Mouse (Mus musculus) adrenal gland, postnatal 10 days (tissue): Measurements from ENCODE around the gene Kctd14. TPM values are rescaled to one million over a fixed set of nuclear protein-coding genes. Genes with fewer than 3 reads are reported as not detected.
A peak's percentile ranks its signal among the peaks of the same experiment; 100 is the strongest.
"Not testable (repeated sequence)": the region's sequence is repeated elsewhere in the genome, so short reads cannot be mapped to it uniquely, and the experiment has no call there.

Source experiments
- DNase-seq: peaks from one replicate; pipeline ENCODE4 v3.0.0; 2021; ENCODE audit warnings: mixed read lengths
- long read RNA-seq, 2 experiments: library from polyadenylated mRNA; stranded (forward); transcript quantifications; one replicate each; pipeline ENCODE4 v2.0.0; 2021
- total RNA-seq, 2 experiments: library from RNA; stranded (reverse); gene quantifications; 2 replicates each; pipeline ENCODE4 v1.2.3; 2021

The Kctd14 gene
- total RNA-seq, result 1 to 10 TPM; 2.0 to 3.1 TPM
- long read RNA-seq, experiment 1, transcript Kctd14-205 (2 exons, 2,203 nt), result major isoform, 5 of 7 reads
- long read RNA-seq, experiment 1, partial matches to known transcripts, result 0 of 7 reads
- long read RNA-seq, experiment 1, other reads (novel, unspliced or antisense), result 1 of 7 reads
- long read RNA-seq, experiment 2, partial matches to known transcripts, result 0 of 2 reads
- long read RNA-seq, experiment 2, other reads (novel, unspliced or antisense), result 2 of 2 reads

GRCm38 (mm10) chr7:97451023-97451422, at the start of gene Kctd14:
Gene Kctd14 (plus strand): TSS chr7:97451323.
- DNase-seq, result not testable (repeated sequence)

DNA sequence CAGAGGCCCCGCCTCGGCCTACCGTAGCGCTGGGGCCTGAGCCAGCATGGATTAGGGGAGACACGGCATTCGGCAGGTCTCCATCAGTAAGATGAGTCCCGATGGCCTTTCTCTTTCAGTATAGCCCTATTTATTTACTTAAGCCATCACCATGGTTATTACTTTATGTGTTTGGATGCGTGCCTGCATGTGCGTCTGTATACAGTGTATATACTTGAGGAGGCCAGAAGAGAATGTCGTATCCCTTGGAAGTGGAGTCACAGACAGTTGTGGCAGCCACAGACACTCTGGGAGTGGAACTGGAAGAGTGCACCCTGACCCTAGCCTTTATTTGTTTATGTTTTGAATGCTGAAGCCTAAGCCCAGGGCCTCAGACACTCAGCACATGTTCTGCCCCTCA, 44.0 kb upstream of the Kctd14 start:
- no peak for DNase-seq

GRCm38 (mm10) chr7:97411106-97411505, 40.0 kb upstream of the Kctd14 start:
- DNase-seq, result no peak

DNA sequence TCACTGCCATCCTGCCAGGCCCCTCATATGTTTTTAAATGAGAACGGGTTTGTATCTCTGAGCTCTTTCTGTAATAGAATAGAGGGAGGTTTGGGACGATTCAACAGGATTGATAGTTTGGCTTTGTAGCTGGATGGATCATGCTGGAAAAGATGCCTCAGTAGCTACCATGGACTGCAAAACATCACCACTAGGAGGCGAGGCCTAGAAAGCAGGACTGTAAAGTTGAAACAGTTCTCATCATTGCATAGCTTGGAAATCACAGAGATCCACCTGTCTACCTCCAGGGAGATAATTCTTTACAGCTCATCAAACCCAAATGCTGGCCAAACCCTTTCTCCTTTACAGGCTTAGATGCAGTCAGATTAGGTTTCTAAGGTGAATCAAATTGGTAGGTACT, 39.5 kb upstream of the Kctd14 start:
- no peak for DNase-seq

DNA sequence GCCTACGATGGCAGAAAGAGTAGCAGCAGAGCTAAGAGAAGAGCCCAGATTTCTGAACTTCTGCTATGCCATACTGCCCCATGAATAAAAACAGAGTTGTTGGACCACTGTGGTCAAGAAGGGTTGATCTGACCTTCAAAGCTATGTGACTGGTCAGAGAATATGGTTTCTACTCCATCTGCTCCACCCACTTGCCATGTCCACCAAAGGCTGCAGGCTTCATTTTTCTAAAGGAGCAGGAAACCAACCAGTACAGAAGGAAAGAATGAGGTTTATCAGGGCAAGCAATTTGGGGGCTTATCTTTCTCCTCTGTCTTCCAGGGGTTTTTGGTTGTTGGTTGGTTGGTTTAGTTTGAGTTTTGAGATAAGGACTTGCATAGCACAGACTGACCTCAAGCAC, 37.1 kb upstream of the Kctd14 start:
- no peak for DNase-seq

- peak; percentile 76 for DNase-seq
These were observed 36.7 kb upstream of the Kctd14 start for GRCm38 (mm10) chr7:97414426-97414825.

- DNase-seq, result peak; percentile 55
These were observed 36.0 kb upstream of the Kctd14 start for GRCm38 (mm10) chr7:97414915-97415687.

- no peak for DNase-seq
These were observed 34.6 kb upstream of the Kctd14 start for GRCm38 (mm10) chr7:97416473-97416872.

- peak; percentile 89 for DNase-seq
These were observed 34.0 kb upstream of the Kctd14 start, which contains the start of gene Thrsp for GRCm38 (mm10) chr7:97416906-97417777. Gene Thrsp (minus strand): TSS chr7:97417730.

DNA sequence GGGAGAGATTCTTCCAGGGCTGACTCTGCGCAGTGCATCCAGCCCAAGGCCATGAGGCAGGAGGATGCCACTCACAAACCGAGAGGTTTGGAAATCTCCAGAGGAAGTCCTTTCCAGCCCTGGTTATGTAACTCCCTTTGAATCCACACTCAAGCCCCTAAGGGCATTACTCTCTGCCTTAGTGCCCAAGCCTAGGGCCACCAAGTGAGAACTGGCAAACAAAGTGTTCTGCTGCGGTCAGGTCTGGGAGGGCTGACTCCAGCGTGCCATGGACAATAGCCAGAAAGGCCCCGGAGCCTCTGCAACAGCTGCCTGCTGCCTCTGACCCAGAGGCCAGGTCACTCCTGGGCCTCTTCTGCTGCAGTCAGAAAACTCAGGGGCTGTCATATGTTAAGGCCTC, 32.4 kb upstream of the Kctd14 start:
- DNase-seq, result peak; percentile 81

GRCm38 (mm10) chr7:97419163-97419562, 32.0 kb upstream of the Kctd14 start:
- DNase-seq, result no peak

DNA sequence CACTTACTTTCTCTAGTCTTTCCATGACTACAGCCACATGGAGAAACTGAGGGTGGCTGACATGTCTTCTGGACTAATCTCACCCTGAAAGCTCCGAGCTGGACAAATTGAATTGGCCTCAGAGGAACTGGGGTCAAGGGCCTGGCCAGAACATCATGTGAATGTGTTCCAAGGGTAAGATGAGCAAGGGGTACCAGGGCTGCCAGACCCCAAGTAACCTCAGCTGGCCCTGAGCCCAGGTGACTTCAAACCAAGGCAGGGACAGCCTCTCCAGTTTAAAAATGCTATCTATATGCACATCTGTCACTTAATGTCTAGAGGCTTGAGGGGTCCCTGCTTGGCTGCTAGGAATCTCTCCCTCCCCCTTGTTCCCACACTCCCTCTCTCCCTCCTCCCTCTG, 30.7 kb upstream of the Kctd14 start:
- DNase-seq, result peak; percentile 58

GRCm38 (mm10) chr7:97420958-97421651, 30.0 kb upstream of the Kctd14 start:
- DNase-seq, result peak; percentile 82

GRCm38 (mm10) chr7:97423754-97424153, 27.4 kb upstream of the Kctd14 start:
- no peak for DNase-seq

DNA sequence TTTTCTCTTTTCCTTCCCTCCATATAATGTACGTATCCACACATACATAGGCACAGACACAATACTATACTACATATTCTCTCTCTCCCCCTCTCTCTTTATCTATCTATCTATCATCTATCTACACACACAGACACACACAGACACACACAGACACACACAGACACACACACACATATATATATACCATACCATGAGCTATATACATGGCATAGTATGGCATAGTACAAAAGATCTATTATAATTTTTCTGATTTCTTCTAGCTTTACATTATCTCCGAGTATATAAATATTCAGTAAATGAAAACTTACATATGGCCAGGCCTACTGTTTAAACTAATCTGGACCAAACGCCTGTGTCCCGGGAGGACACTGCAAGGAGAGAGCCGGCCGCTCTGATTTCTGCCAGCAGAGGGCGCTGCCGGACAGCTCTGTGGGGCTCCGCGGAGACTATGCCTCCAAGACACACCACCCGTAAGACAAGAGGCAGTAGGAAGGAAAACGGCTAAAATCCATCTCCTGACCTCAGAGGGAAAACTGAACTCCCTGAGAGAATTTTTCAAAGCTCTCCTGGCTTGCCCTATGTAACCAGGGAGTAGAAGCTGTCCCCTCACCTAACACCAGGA, 26.4 kb upstream of the Kctd14 start:
- peak; percentile 98 for DNase-seq

GRCm38 (mm10) chr7:97426566-97426965, 24.6 kb upstream of the Kctd14 start:
- peak; percentile 25 for DNase-seq

DNA sequence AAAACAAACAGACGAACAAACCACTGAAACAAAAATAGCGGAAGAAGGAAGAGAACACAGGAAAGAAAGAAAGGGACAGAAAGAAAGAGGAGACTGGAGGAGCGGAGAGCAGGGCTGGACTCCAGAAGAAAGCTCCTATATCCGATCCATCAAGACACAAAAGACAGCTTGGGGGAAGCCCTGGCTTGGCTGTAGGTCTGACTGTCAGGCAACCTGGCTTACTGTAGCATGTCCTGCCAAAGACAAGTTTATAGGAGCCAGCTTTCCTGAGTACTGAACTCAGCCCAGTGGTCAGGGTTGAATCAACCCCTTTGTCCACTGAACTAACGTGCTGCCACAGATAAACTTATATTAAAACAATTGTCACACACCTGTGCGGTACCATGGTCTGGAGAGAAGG, 23.8 kb upstream of the Kctd14 start:
- DNase-seq, result no peak

DNA sequence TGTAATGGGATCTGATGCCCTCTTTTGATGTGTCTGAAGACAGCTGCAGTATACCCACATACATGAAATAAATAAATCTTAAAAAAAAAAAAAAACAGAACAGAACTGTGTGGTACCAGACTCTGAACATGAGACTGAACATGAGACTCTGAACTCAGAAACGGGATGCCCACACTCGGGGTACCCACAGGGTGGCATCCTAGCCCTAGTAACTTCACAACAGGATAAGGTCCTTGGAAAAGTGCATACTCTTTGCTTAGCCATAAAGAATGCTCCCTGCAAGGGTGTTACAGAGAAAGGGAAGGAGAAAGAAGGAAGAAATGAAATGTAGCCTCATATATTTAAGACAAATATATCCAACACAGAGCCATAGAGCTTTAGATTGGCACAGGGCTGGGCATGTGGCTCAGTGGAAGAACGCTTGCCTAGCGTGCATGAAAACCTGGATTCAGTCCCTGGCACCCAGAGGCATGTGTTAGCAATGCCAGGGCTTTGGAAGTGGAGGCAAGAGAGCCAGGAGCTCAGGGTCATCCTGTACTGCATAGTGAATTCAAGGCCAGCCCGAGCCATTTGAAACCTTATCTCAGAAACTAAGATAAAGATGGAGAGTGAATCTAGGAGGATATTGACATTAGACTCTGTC, 23.2 kb upstream of the Kctd14 start:
- peak; percentile 78 for DNase-seq

- DNase-seq, result peak; percentile 65
These were observed 21.4 kb upstream of the Kctd14 start for GRCm38 (mm10) chr7:97429705-97430104.

- not testable (repeated sequence) for DNase-seq
These were observed 17.6 kb upstream of the Kctd14 start for GRCm38 (mm10) chr7:97433517-97433916.

DNA sequence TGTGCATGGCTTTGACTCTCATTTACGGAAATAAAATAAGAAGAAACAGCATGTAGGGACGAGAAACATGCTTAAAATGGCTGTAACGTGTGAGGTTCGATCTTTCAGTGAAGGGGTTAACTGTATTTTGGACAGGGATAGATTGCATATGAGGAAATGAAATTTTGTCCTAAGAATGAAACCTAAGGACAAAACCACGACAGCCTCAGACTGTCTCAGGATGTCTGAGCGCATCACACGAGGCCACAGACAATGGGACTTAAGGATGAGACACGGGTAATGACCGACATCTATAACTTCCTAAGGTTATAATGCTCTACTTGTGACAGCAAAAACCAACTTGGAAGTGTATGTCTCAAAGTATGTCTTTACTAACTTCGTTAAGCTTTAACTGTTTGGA, 16.6 kb upstream of the Kctd14 start:
- DNase-seq, result no peak
